Mouse (Mus musculus): ENCODE measurements around the gene Sprr2d.

The Sprr2d gene

DNA sequence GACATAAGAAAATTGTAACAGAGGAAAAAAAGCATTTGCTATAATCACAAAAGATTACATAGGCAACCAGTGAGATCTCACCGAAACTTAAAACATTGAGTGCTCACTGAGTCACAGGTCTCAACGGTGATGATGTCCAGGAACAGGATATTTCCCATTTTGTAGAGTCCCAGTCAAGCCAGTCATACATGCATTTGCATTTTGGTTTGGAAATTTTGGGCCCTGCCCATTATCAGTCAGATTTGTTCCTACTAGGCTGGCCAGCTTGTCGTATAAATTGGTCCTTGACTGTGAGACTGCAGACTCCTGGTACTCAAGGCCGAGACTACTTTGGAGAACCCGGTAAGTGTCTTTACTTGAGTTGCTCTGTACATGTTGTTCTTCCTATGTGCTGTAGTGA lies at the start of gene Sprr2d:
TSS of gene Sprr2d (plus strand) at position 301 of the 400 bp plus-strand sequence.
- in situ Hi-C loops (cut with MboI, MseI) = no loop called here

GRCm38 (mm10) chr3:92307406-92307805 lies 31.5 kb upstream of the Sprr2d start:
- in situ Hi-C loops (cut with MboI, MseI) = no loop called here

GRCm38 (mm10) chr3:92316320-92316719 lies 22.6 kb upstream of the Sprr2d start, which contains the start of gene Sprr2b:
Gene Sprr2b (plus strand): TSS chr3:92316620.
- in situ Hi-C loops (cut with MboI, MseI) = no loop called here

GRCm38 (mm10) chr3:92317384-92317783 lies 21.6 kb upstream of the Sprr2d start:
- in situ Hi-C loops (cut with MboI, MseI) = no loop called here

- in situ Hi-C loops (cut with MboI, MseI) = no loop called here
Measured at GRCm38 (mm10) chr3:92336278-92336677, 2.7 kb upstream of the Sprr2d start.

- in situ Hi-C loops (cut with MboI, MseI) = loop anchor here (10.0 kb wide), 1 partner anchor 57 kb away; no protein-coding TSS in a partner anchor
Measured at GRCm38 (mm10) chr3:92351843-92352242, 12.9 kb downstream of the Sprr2d start, which contains the start of gene Sprr2e. Gene Sprr2e (plus strand): TSS chr3:92352143.

- in situ Hi-C loops (cut with MboI, MseI) = no loop called here
Measured at GRCm38 (mm10) chr3:92361619-92362018, 22.7 kb downstream of the Sprr2d start.

DNA sequence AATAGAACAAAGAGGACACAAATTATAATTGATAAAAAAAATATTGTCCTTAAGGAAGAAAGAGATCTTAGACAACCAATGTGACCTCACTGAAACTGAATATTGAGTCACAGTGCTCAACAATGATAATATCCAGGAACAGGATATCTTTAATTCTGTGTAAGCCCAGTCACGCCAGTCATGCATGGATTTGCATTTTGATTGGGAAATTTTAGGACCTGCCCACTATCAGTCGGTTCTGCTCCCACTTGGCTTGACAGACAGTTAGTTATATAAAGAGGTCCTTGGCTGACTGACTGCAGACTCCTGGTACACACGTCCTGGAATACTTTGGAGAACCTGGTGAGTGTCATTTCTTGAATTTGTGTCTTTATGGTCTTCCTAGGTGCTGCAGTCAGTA lies 25.9 kb downstream of the Sprr2d start, which contains the start of gene Sprr2f:
TSS of gene Sprr2f (plus strand) at position 301 of the 400 bp plus-strand sequence.
- in situ Hi-C loops (cut with MboI, MseI) = no loop called here

DNA sequence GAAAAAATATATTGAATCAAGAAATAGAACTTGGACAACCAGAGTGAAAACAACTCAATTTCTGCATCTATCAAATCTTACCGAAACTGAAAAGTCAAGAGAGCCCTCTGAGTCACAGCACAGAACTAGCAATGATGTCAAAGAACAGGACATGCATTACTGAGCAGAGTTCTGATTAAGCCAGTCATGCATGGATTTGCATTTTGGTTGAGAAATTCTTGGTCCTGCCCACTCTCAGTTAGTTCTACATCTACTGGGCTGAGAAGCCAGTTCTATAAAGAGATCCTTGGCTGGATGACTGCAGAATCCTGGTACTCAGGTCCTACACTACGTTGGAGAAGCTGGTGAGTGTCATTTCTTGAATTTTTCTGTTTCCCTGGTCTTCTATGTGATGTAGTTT lies 34.7 kb downstream of the Sprr2d start:
- in situ Hi-C loops (cut with MboI, MseI) = no loop called here

- in situ Hi-C loops (cut with MboI, MseI) = no loop called here
Measured at GRCm38 (mm10) chr3:92385385-92385784, 46.4 kb downstream of the Sprr2d start, which contains the start of gene Sprr2h. Gene Sprr2h (plus strand): TSS chr3:92385685.
